Mouse (Mus musculus) testis, adult 2 months (tissue): ENCODE measurements around the gene Get4. TPM values are rescaled to one million over a fixed set of nuclear protein-coding genes. Genes with fewer than 3 reads are reported as not detected.

Experiments used
- H3K27ac ChIP-seq: fragments of 200-500 bp; 2 replicates; pipeline ENCODE4 v1.5.1; 2012; ENCODE audit warnings: low read depth, low read length; ENCODE audit not compliant: control insufficient read depth, insufficient read depth
- H3K27me3 ChIP-seq: fragments of 200-500 bp; 2 replicates; pipeline ENCODE4 v1.6.1; 2012; ENCODE audit warnings: mild to moderate bottlenecking, low read length, moderate library complexity; ENCODE audit not compliant: control insufficient read depth, insufficient read depth
- H3K36me3 ChIP-seq: fragments of 200-500 bp; 2 replicates; pipeline ENCODE4 v1.6.1; 2012; ENCODE audit warnings: mild to moderate bottlenecking, low read length; ENCODE audit not compliant: control insufficient read depth, insufficient read depth
- H3K4me1 ChIP-seq: fragments of 200-500 bp; 2 replicates; pipeline ENCODE4 v1.6.1; 2012; ENCODE audit warnings: low read length; ENCODE audit not compliant: control insufficient read depth, insufficient read depth
- H3K4me3 ChIP-seq: fragments of 200-500 bp; 2 replicates; pipeline ENCODE4 v1.5.1; 2012; ENCODE audit warnings: low read depth, mild to moderate bottlenecking, low read length, moderate library complexity, mixed read lengths; ENCODE audit not compliant: control insufficient read depth
- CTCF ChIP-seq: fragments of 200-500 bp; IDR thresholded peaks from 2 replicates; pipeline ENCODE4 v1.5.1; 2012; ENCODE audit warnings: low read depth, mild to moderate bottlenecking, inconsistent platforms, low read length, moderate library complexity; ENCODE audit not compliant: control insufficient read depth, insufficient read depth, insufficient replicate concordance
- POLR2A ChIP-seq: fragments of 200-500 bp; IDR thresholded peaks from 2 replicates; pipeline ENCODE4 v1.6.1; 2012; ENCODE audit warnings: low read depth, mild to moderate bottlenecking, inconsistent platforms, low read length, moderate library complexity; ENCODE audit not compliant: control insufficient read depth
- polyA plus RNA-seq: library from polyadenylated mRNA; depleted of rRNA; stranded (reverse); fragments of >200 nt; gene quantifications from 2 replicates; pipeline ENCODE4 v1.2.3, GENCODE M21; 2012

The Get4 gene
- polyA plus RNA-seq, 1 experiment, result 117 TPM

DNA sequence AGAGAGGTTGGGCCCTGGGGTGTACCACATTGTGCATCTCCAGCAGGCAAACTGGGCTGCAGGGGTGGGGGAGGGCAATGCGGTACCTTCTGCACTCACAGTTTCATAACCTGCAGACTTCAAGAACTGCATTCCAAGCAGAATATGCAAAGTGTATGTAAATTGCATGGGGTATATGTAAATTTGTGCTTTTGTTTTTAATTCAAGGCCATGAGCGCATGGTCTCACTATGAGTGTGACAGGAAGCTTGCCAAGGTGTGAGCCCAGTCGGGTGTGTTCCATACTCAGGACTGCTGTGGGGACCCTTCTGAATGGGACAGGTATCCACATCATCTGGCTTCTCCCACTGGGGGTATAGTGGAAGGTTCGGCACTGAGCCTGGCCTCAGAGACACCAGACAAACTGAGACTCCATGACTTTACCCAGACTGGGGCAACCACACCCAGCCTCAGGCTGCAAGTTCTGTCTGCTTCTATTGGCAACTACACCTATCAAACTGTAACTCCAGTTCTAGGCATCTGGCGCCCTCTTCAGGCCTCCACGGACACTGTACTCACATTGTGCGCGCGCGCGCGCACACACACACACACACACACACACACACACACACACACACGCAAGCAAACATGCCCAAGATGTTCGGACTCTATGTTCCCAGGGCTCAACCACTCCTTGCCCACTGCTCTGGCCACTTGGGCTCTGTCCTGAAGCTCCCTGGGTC is 31.5 kb downstream of the Get4 start:
- Histone ChIP-seq H3K4me3 (no peak overlapping the region), H3K27me3 (no peaks in the 10 kb centered on the region)
- TF ChIP-seq POLR2A (no peak), CTCF (no peak)

DNA sequence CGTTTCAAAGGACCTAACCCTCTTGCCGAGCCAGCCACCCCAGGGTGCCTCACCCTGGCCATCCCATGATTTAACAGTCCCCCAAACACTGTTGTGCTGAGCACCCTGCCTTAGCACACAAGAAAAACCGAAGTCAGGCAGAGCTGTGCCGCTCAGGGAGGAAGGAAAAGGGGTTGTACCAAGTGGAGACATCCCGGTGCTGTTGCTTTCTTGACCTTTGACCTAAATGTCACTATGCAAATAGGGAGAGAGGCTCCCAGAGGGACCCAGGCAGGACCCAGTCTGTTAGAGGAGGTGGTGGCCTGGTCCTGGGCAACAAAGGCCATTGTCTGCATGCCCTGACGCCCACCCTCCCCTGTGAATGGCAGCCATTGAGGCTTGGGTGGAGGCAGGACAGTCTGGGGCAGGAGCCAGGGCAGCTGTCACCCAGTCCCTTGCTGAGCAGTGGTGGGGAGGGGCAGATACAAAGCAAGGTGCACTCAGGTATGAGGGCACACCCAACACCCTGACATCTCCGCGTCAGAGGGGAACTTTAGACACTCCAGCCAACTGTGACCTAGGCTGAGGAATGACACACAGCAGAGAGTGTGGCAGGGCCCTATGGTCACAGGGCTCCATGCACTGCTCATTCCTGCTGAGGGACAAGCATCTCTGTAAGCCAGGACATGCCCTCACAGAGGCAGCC is 33.4 kb downstream of the Get4 start:
- H3K36me3 ChIP-seq, result no peaks in the 10 kb centered on the region
- H3K27ac ChIP-seq, result no peak overlapping the region
- no peaks in the 10 kb centered on the region for H3K27me3 ChIP-seq
- H3K4me1 ChIP-seq, result peaks cover 5% of the 10 kb centered on the region
- H3K4me3 ChIP-seq, result no peak overlapping the region
- TF ChIP-seq CTCF, result no peak
- TF ChIP-seq POLR2A, result 0 out of 2 replicates have a peak, but pooled peaks have one; percentile 9

More for the DNA sequence above, 31.5 kb downstream of the Get4 start:
- Histone ChIP-seq H3K27ac (no peak overlapping the region), H3K4me1 (peaks cover 4% of the 10 kb centered on the region), H3K36me3 (no peaks in the 10 kb centered on the region)

DNA sequence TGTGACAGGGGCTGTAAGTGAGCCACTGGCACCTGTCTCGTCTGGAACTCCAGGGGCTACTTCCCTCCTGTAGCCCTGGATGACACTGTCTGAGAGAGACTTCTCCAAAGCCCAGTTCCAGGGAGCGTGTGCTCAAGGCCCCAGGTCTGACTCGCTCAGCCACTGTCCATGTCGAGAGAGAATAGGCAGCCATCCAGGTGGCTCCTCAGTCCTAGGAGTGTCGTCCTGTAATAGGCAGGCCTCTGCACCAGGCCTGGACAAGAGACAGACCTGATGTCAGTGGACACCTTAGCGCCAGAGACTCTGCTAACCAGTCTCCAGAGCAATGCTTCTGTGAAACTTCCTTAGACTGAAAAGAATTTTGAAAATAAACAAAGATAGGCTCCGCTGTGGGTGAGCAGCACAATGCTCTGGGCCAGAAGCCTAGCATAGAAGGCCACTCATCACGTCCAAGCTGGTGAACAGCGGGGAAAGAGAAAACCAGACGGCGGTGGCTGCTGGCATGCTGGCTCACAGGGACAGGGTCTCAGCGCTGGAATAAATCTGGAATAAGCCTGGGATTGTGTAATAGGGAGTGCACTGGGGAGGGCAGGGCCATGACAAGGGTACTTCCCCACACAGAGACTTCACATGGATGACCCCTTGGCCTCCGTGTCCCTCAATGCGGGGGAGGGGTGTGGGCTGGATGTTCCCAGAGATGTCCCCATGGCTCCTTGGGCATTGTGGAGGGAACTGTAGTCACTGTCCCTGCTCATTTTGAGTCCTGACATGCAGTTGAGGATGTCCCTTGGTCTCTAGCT is 34.2 kb downstream of the Get4 start:
- no peaks in the 10 kb centered on the region for H3K27me3 ChIP-seq
- H3K4me3 ChIP-seq, result no peak overlapping the region
- H3K4me1 ChIP-seq, result peaks cover 5% of the 10 kb centered on the region
- H3K36me3 ChIP-seq, result no peaks in the 10 kb centered on the region
- no peak overlapping the region for H3K27ac ChIP-seq
- TF ChIP-seq POLR2A, result no peak
- no peak for TF ChIP-seq CTCF

DNA sequence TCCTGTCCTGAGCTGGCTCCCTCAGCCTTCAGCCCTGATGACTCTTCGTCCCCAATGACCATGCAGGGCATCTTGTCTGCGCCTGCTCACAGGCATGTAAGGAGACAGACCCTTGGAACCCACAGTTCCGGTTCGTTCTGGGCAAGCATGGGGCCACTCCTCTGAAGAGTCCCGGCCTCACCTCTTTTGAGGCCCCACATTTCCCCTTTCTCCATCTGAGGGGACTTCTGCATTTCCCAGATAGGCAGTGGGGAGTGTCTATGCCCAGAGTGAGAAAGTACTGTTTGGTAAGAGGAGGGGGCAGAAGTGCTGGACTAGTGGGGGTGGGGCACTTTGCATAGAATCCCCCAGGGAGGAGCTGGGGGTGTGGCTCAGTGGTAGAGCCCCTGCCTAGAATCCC is 35.0 kb downstream of the Get4 start:
- Histone ChIP-seq H3K4me3 (no peak overlapping the region), H3K27ac (no peak overlapping the region), H3K27me3 (no peaks in the 10 kb centered on the region), H3K4me1 (peaks cover 5% of the 10 kb centered on the region), H3K36me3 (no peaks in the 10 kb centered on the region)
- TF ChIP-seq POLR2A (no peak), CTCF (no peak)

DNA sequence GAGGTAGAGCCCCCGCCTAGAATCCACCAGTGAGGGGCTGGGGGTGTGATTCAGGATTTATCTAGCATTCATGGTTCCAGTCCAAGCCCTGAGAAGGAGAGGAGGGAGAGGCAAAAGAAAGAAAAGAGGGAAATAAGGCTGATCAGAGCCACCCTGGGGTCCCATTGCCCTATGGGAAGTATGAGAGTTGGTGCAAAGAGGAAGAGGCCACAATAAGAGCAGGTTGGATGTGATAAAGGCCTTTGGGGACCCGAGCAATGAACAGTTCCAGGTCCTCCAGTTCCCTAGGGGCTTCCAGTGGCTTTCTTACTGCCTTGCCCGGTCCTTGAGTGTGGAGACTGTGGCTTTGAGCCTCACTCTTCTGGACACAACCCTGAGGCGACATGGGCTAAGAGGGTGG is 35.7 kb downstream of the Get4 start:
- H3K36me3 ChIP-seq, result no peaks in the 10 kb centered on the region
- TF ChIP-seq CTCF (no peak), POLR2A (no peak)
- no peak overlapping the region for H3K27ac ChIP-seq
- peaks cover 5% of the 10 kb centered on the region for H3K4me1 ChIP-seq
- H3K4me3 ChIP-seq, result no peak overlapping the region
- no peaks in the 10 kb centered on the region for H3K27me3 ChIP-seq

DNA sequence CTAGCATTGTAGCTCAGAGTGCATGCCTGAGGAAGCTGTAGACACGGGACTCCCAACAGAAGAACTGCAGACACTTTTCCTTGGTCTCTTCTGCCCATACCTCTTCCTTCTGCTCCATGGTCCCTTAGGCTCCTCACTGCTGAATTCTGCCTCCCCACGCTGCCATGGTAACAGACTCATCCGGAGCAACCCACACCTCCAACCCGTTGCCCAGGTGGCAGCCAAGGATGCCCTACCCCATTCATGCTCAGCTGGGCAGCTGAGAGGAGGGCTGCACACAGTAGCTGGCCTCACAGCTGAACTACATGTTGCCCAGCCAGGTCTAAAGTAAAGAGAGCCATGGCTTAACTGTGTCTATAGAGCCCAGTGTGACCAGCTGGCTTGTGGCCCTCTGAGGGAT is 36.5 kb downstream of the Get4 start:
- Histone ChIP-seq H3K4me3 (no peak overlapping the region), H3K27me3 (no peaks in the 10 kb centered on the region), H3K36me3 (no peaks in the 10 kb centered on the region), H3K27ac (no peak overlapping the region), H3K4me1 (peaks cover 5% of the 10 kb centered on the region)
- no peak for TF ChIP-seq CTCF
- TF ChIP-seq POLR2A, result no peak

DNA sequence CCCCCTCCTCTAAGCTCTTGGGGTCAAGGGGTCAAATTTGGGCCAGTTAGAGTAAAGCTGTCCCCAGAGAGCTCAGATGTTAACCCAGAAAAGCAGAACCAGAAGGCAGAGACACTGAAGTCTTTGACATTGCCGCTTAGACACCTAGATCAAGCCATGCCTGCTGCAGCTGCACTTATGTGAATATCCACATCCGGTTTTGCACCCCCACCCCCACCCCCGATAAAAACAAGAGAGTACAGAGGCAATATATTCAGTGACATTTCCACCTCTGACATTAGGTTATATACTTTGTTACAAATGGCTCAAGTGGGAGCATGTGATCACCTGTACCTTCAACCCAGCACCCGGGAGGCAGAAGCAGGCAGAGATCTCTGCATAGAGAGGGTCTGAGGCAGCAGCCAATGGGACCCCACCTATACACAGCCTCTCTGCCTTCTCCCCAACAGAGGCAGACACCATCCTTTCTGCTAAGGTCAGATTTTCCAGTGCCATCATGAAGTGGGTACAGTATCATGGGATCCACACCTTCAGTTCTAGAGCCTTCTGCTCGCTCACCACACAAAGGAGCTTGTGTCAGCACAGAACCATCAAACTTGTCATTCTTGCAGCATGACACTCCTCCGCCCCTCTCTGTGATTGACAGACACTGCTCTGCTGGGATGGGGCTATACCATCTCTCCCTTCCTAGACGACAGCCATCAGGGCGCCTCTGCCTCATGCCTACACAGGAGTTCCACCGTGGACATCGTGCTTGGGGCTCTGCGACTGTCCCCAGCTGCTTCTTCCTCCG is 38.5 kb downstream of the Get4 start:
- TF ChIP-seq POLR2A (no peak), CTCF (no peak)
- Histone ChIP-seq H3K36me3 (no peaks in the 10 kb centered on the region), H3K27ac (no peak overlapping the region), H3K4me1 (peaks cover 4% of the 10 kb centered on the region), H3K4me3 (no peak overlapping the region), H3K27me3 (no peaks in the 10 kb centered on the region)
